Mouse (Mus musculus): ENCODE data around the gene Epb41l4b. TPM values are rescaled to one million over a fixed set of nuclear protein-coding genes. Genes with fewer than 3 reads are reported as not detected.

Epb41l4b gene
- polyA plus RNA-seq, 1 experiment from 2014 or later, result 1.9 TPM

GRCm38 (mm10) chr4:57041661-57042060 lies 101.6 kb downstream of the Epb41l4b start:
- Histone ChIP-seq H3K27ac (no peak overlapping the region), H3K36me3 (no peaks in the 10 kb centered on the region), H3K4me1 (peaks cover 9% of the 10 kb centered on the region), H3K4me3 (no peak overlapping the region), H3K9ac (no peak overlapping the region), H3K27me3 (replicated peaks) (no peaks in the 10 kb centered on the region), H3K4me2 (replicated peaks) (no peak overlapping the region), H3K9me3 (no peaks in the 10 kb centered on the region)
- ATAC-seq (ENCODE audit: low FRiP score, low read depth), result no peak
- 93% methylated on average over 6 of the region's 6 CpGs for WGBS

- Histone ChIP-seq H3K27me3 (replicated peaks) (no peaks in the 10 kb centered on the region), H3K4me3 (no peak overlapping the region), H3K9ac (no peak overlapping the region), H3K4me2 (replicated peaks) (no peak overlapping the region), H3K9me3 (no peaks in the 10 kb centered on the region), H3K4me1 (peaks cover 9% of the 10 kb centered on the region), H3K27ac (no peak overlapping the region), H3K36me3 (no peaks in the 10 kb centered on the region)
- no peak for ATAC-seq (ENCODE audit: low FRiP score, low read depth)
- WGBS, result 98% methylated on average over 4 of the region's 4 CpGs
Observed at GRCm38 (mm10) chr4:57041211-57041610, 102.0 kb downstream of the Epb41l4b start.

GRCm38 (mm10) chr4:57040481-57040880 lies 102.8 kb downstream of the Epb41l4b start:
- Histone ChIP-seq H3K27ac (no peak overlapping the region), H3K4me2 (replicated peaks) (no peak overlapping the region), H3K4me3 (no peak overlapping the region), H3K4me1 (peaks cover 9% of the 10 kb centered on the region), H3K27me3 (replicated peaks) (no peaks in the 10 kb centered on the region), H3K9ac (no peak overlapping the region), H3K9me3 (no peaks in the 10 kb centered on the region), H3K36me3 (no peaks in the 10 kb centered on the region)
- 69% methylated on average over 8 of the region's 8 CpGs for WGBS
- ATAC-seq (ENCODE audit: low FRiP score, low read depth), result no peak

- Histone ChIP-seq H3K9me3 (no peaks in the 10 kb centered on the region), H3K9ac (peak overlapping the region; percentile 48; the same call in 1 of the 2 replicates), H3K4me2 (replicated peaks) (peak overlapping the region; percentile 68), H3K4me3 (peak overlapping the region; percentile 33), H3K36me3 (no peaks in the 10 kb centered on the region), H3K4me1 (peaks cover 9% of the 10 kb centered on the region), H3K27me3 (replicated peaks) (no peaks in the 10 kb centered on the region), H3K27ac (0 out of 2 replicates have a peak overlapping the region, but pooled peaks have one; percentile 21)
- peak; percentile 89 for ATAC-seq (ENCODE audit: low FRiP score, low read depth)
- 10% methylated on average over 21 of the region's 23 CpGs for WGBS
Observed at GRCm38 (mm10) chr4:57039127-57040031, 103.9 kb downstream of the Epb41l4b start.

GRCm38 (mm10) chr4:57037554-57037953 lies 105.7 kb downstream of the Epb41l4b start:
- Histone ChIP-seq H3K4me2 (replicated peaks) (no peak overlapping the region), H3K27ac (no peak overlapping the region), H3K9ac (no peak overlapping the region), H3K4me3 (no peak overlapping the region), H3K27me3 (replicated peaks) (no peaks in the 10 kb centered on the region), H3K9me3 (no peaks in the 10 kb centered on the region), H3K36me3 (no peaks in the 10 kb centered on the region), H3K4me1 (peaks cover 9% of the 10 kb centered on the region)
- no peak for ATAC-seq (ENCODE audit: low FRiP score, low read depth)
- 80% methylated on average over 7 of the region's 7 CpGs for WGBS

GRCm38 (mm10) chr4:57034169-57034568 lies 109.1 kb downstream of the Epb41l4b start:
- H3K4me3 ChIP-seq, result no peak overlapping the region
- H3K4me1 ChIP-seq, result peaks cover 2% of the 10 kb centered on the region; the same call in 1 of the 2 replicates
- H3K9me3 ChIP-seq, result no peaks in the 10 kb centered on the region
- no peak overlapping the region for H3K9ac ChIP-seq
- WGBS, result 82% methylated on average over 5 of the region's 5 CpGs
- H3K27ac ChIP-seq, result no peak overlapping the region
- no peaks in the 10 kb centered on the region for H3K36me3 ChIP-seq
- no peak for ATAC-seq (ENCODE audit: low FRiP score, low read depth)
- no peak overlapping the region for H3K4me2 ChIP-seq (replicated peaks)
- H3K27me3 ChIP-seq (replicated peaks), result no peaks in the 10 kb centered on the region

- no peak overlapping the region for H3K9ac ChIP-seq
- no peaks in the 10 kb centered on the region for H3K9me3 ChIP-seq
- no peak for ATAC-seq (ENCODE audit: low FRiP score, low read depth)
- H3K4me2 ChIP-seq (replicated peaks), result no peak overlapping the region
- H3K4me1 ChIP-seq, result no peaks in the 10 kb centered on the region
- no peak overlapping the region for H3K4me3 ChIP-seq
- no peaks in the 10 kb centered on the region for H3K27me3 ChIP-seq (replicated peaks)
- WGBS, result 80% methylated on average over 4 of the region's 4 CpGs
- H3K36me3 ChIP-seq, result no peaks in the 10 kb centered on the region
- no peak overlapping the region for H3K27ac ChIP-seq
Observed at GRCm38 (mm10) chr4:57031440-57031839, 111.8 kb downstream of the Epb41l4b start.

GRCm38 (mm10) chr4:57027954-57028353 lies 115.3 kb downstream of the Epb41l4b start:
- ATAC-seq (ENCODE audit: low FRiP score, low read depth), result no peak
- Histone ChIP-seq H3K9me3 (no peaks in the 10 kb centered on the region), H3K4me1 (no peaks in the 10 kb centered on the region), H3K27me3 (replicated peaks) (no peaks in the 10 kb centered on the region), H3K27ac (no peak overlapping the region), H3K36me3 (no peaks in the 10 kb centered on the region), H3K4me3 (no peak overlapping the region), H3K9ac (no peak overlapping the region), H3K4me2 (replicated peaks) (no peak overlapping the region)
- 71% methylated on average over 10 of the region's 10 CpGs for WGBS

- Histone ChIP-seq H3K36me3 (no peaks in the 10 kb centered on the region), H3K4me2 (replicated peaks) (no peak overlapping the region), H3K9ac (no peak overlapping the region), H3K4me3 (no peak overlapping the region), H3K27me3 (replicated peaks) (no peaks in the 10 kb centered on the region), H3K4me1 (no peaks in the 10 kb centered on the region), H3K27ac (no peak overlapping the region), H3K9me3 (no peaks in the 10 kb centered on the region)
- WGBS, result 58% methylated on average over 3 of the region's 3 CpGs
- no peak for ATAC-seq (ENCODE audit: low FRiP score, low read depth)
Observed at GRCm38 (mm10) chr4:57023527-57023926, 119.7 kb downstream of the Epb41l4b start.

GRCm38 (mm10) chr4:57021288-57021687 lies 121.9 kb downstream of the Epb41l4b start:
- no peak overlapping the region for H3K4me2 ChIP-seq (replicated peaks)
- no peaks in the 10 kb centered on the region for H3K9me3 ChIP-seq
- no peak overlapping the region for H3K27ac ChIP-seq
- no peaks in the 10 kb centered on the region for H3K36me3 ChIP-seq
- ATAC-seq (ENCODE audit: low FRiP score, low read depth), result no peak
- no peaks in the 10 kb centered on the region for H3K27me3 ChIP-seq (replicated peaks)
- H3K4me1 ChIP-seq, result no peaks in the 10 kb centered on the region
- H3K9ac ChIP-seq, result no peak overlapping the region
- WGBS, result 87% methylated on average over 3 of the region's 3 CpGs
- H3K4me3 ChIP-seq, result no peak overlapping the region

- no peak overlapping the region for H3K9ac ChIP-seq
- H3K9me3 ChIP-seq, result no peaks in the 10 kb centered on the region
- no peak overlapping the region for H3K4me3 ChIP-seq
- no peaks in the 10 kb centered on the region for H3K27me3 ChIP-seq (replicated peaks)
- H3K36me3 ChIP-seq, result no peaks in the 10 kb centered on the region
- ATAC-seq (ENCODE audit: low FRiP score, low read depth), result peak; percentile 41; the same call in 1 of the 2 replicates
- no peaks in the 10 kb centered on the region for H3K4me1 ChIP-seq
- WGBS, result 26% methylated on average over 5 of the region's 5 CpGs
- no peak overlapping the region for H3K27ac ChIP-seq
- no peak overlapping the region for H3K4me2 ChIP-seq (replicated peaks)
Observed at GRCm38 (mm10) chr4:57017229-57017628, 126.0 kb downstream of the Epb41l4b start.

- Histone ChIP-seq H3K4me1 (no peaks in the 10 kb centered on the region), H3K36me3 (no peaks in the 10 kb centered on the region), H3K9me3 (no peaks in the 10 kb centered on the region), H3K27me3 (replicated peaks) (no peaks in the 10 kb centered on the region), H3K27ac (no peak overlapping the region), H3K4me2 (replicated peaks) (no peak overlapping the region), H3K9ac (no peak overlapping the region), H3K4me3 (no peak overlapping the region)
- ATAC-seq (ENCODE audit: low FRiP score, low read depth), result no peak
- 53% methylated on average over 18 of the region's 18 CpGs for WGBS
Observed at GRCm38 (mm10) chr4:57016366-57017171, 126.7 kb downstream of the Epb41l4b start.
